Comparison of ENCODE assay signal across 9 mouse cellular contexts in the genomic region with DNA sequence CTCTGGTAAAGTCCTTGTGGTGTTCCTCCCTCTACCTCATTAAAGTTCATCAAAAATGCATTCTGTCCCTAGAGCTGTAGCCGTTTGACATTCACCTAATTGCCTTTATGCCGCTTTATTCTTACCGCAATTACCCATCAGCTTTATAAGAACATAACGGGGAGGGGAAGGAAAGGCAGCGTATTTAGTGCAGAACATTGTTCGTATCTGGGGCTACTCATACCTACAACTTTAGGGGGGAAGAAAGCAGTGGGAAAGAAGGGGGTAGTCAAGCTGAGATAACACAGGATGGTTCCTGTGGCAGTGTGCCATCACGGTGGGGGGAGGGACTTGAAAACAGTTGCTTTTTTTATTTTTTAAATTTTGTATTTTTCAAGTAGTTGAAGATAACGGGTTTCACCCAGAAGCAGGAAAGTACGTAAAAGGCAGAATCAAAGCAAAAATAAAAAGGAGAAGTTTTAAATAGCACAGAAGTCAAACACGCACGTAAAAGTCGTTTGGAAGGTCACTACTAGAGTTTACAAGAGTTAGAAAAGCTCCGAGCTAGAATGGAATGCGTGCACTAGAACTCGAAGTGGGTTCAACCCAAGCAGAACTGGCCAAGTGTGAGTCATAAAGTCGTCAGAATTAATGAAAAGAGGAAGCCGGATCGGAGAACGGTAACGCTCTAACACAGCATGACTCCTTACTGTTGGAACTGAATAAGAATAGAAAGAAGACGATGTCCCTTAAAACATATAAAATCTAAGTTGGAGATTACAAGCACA. TPM values are rescaled to one million over a fixed set of nuclear protein-coding genes. Genes with fewer than 3 reads are reported as not detected.
DNase-seq lines count a peak whose midpoint lies in the region; ATAC-seq and TF ChIP-seq lines count a peak whose summit lies in the region.
"Had no signal": no experiment of that assay in that cellular context is flagged by ENCODE, and none has a peak within 500 bp of the region (broad histone marks: within the 10 kb centered on the region; RNA-seq: fewer than 3 reads in every experiment).

No protein-coding gene starts in this region.

- H3K4me1 ChIP-seq in limb, embryonic 12.5 days (replicated peaks), result peaks cover 3% of the 10 kb centered on the region; the same call in 1 of the 2 replicates
- H3K4me1 ChIP-seq in limb, embryonic 10.5 days, result peaks cover 12% of the 10 kb centered on the region
- peaks cover 19% of the 10 kb centered on the region for H3K4me1 ChIP-seq in liver, embryonic 12.5 days
- peaks cover 11% of the 10 kb centered on the region; the same call in 1 of the 2 replicates for H3K4me1 ChIP-seq in small intestine, adult 2 months (ENCODE audit: control insufficient read depth, insufficient read depth, insufficient read length, low read length)
- H3K4me1 ChIP-seq: midbrain, embryonic 13.5 days had no signal

- H3K27ac ChIP-seq in limb, embryonic 12.5 days, result no peak overlapping the region
- H3K27ac ChIP-seq in limb, embryonic 10.5 days, result no peak overlapping the region
- H3K27ac ChIP-seq in liver, embryonic 12.5 days, result no peak overlapping the region
- peak overlapping the region; percentile 38 for H3K27ac ChIP-seq in small intestine, adult 2 months (ENCODE audit: insufficient read depth, low read depth, low read length)
- H3K27ac ChIP-seq: midbrain, embryonic 13.5 days had no signal

- H3K4me3 ChIP-seq in limb, embryonic 12.5 days (replicated peaks), result no peak overlapping the region
- no peak overlapping the region for H3K4me3 ChIP-seq in limb, embryonic 10.5 days
- 0 out of 2 replicates have a peak overlapping the region, but pooled peaks have one; percentile 6 for H3K4me3 ChIP-seq in liver, embryonic 12.5 days
- H3K4me3 ChIP-seq in small intestine, adult 2 months (ENCODE audit: low read depth, low read length), result no peak overlapping the region
- H3K4me3 ChIP-seq: midbrain, embryonic 13.5 days had no signal

- no peak for TF ChIP-seq POLR2A in small intestine, adult 2 months (IDR thresholded peaks at IDR 0.05; ENCODE audit: low read depth, low read length)

- H3K36me3 ChIP-seq in limb, embryonic 12.5 days, result no peaks in the 10 kb centered on the region
- no peaks in the 10 kb centered on the region for H3K36me3 ChIP-seq in limb, embryonic 10.5 days
- no peaks in the 10 kb centered on the region for H3K36me3 ChIP-seq in liver, embryonic 12.5 days
- no peaks in the 10 kb centered on the region for H3K36me3 ChIP-seq in small intestine, adult 2 months (ENCODE audit: control insufficient read depth, insufficient read depth, low read length)
- H3K36me3 ChIP-seq: midbrain, embryonic 13.5 days had no signal

- H3K9ac ChIP-seq in limb, embryonic 12.5 days (replicated peaks), result no peak overlapping the region
- no peak overlapping the region for H3K9ac ChIP-seq in liver, embryonic 12.5 days
- H3K9ac ChIP-seq: midbrain, embryonic 13.5 days had no signal

- H3K27me3 ChIP-seq in limb, embryonic 12.5 days, result no peaks in the 10 kb centered on the region
- H3K27me3 ChIP-seq in limb, embryonic 10.5 days (ENCODE audit: low read depth, poor library complexity, severe bottlenecking), result no peaks in the 10 kb centered on the region
- H3K27me3 ChIP-seq in liver, embryonic 12.5 days (replicated peaks), result no peaks in the 10 kb centered on the region
- no peaks in the 10 kb centered on the region for H3K27me3 ChIP-seq in small intestine, adult 2 months (ENCODE audit: control insufficient read depth, insufficient read depth, low read length)
- H3K27me3 ChIP-seq: midbrain, embryonic 13.5 days had no signal

- H3K4me2 ChIP-seq in limb, embryonic 12.5 days, result peak overlapping the region; percentile 39
- peak overlapping the region; percentile 55 for H3K4me2 ChIP-seq in liver, embryonic 12.5 days
- H3K4me2 ChIP-seq: midbrain, embryonic 13.5 days had no signal

- DNase-seq in limb, embryonic 10.5 days (ENCODE audit: low spot score), result no peak
- DNase-seq in right cerebral cortex, postnatal 25 days, result no peak
- no peak for DNase-seq in right cerebral cortex, postnatal 10 days (ENCODE audit: low spot score in 2 of 2)
- no peak for DNase-seq in gastrocnemius, postnatal 4 days (ENCODE audit: low spot score in 2 of 2)

- no peak for TF ChIP-seq CTCF in small intestine, adult 2 months (IDR thresholded peaks at IDR 0.05; ENCODE audit: extremely low read depth, insufficient read length, insufficient replicate concordance, low read depth, low read length)

- 42% methylated on average over 21 of the region's 21 CpGs for WGBS in limb, embryonic 12.5 days
- WGBS in limb, embryonic 10.5 days, result 77% methylated on average over 21 of the region's 21 CpGs
- 35% methylated on average over 21 of the region's 21 CpGs for WGBS in liver, embryonic 12.5 days (ENCODE audit: insufficient replicate concordance)
- 71% methylated on average over 21 of the region's 21 CpGs for WGBS in small intestine, adult 2 months

- no peak for ATAC-seq in limb, embryonic 12.5 days (ENCODE audit: insufficient number of reproducible peaks, insufficient read depth, low FRiP score, low TSS enrichment, low read depth)
- peak; percentile 6 for ATAC-seq in activated CD4-positive, CD25-positive, alpha-beta regulatory T cell, adult 4 months
- no peak for ATAC-seq in liver, embryonic 12.5 days
- ATAC-seq: midbrain, embryonic 13.5 days had no signal

- no peaks in the 10 kb centered on the region for H3K9me3 ChIP-seq in limb, embryonic 12.5 days
- no peaks in the 10 kb centered on the region for H3K9me3 ChIP-seq in limb, embryonic 10.5 days (replicated peaks)
- H3K9me3 ChIP-seq in liver, embryonic 12.5 days (replicated peaks), result no peaks in the 10 kb centered on the region
- H3K9me3 ChIP-seq: midbrain, embryonic 13.5 days had no signal

RNA-seq across cellular contexts. Expression of gene Cytip, which starts 34.6 kb away (rescaled TPM):
- polyA plus RNA-seq in limb, embryonic 12.5 days (2016; fragmentation: Nextera tagmentation; extraction: Ambion mirVana), result 0.42 and 0.68 TPM in 2 replicates
- 0.23 and 0.26 TPM in 2 replicates for polyA plus RNA-seq in limb, embryonic 10.5 days (2016; fragmentation: Nextera tagmentation; extraction: Ambion mirVana)
- polyA plus RNA-seq in activated CD4-positive, CD25-positive, alpha-beta regulatory T cell, adult 4 months (2017; shearing (Covaris generic)), result 100 to 1,000 TPM; 474 to 522 TPM
- 1.9 and 2.2 TPM in 2 replicates for polyA plus RNA-seq in liver, embryonic 12.5 days (2016; fragmentation: Nextera tagmentation; extraction: Ambion mirVana)
- 5.2 and 24.2 TPM in 2 replicates for polyA plus RNA-seq in small intestine, adult 2 months (2012; rRNA removed)
- 1 to 10 TPM; 1.3 TPM for total RNA-seq in gastrocnemius, postnatal 4 days (2021)

Comparison
In these comparisons a context has a peak if more than half of its experiments do, and no peak if none do; other contexts are left out.
1. RNA of gene Cytip, which starts 34.6 kb away (polyA plus RNA-seq): 474 to 522 TPM in activated CD4-positive, CD25-positive, alpha-beta regulatory T cell, adult 4 months; 5.2 to 24.2 TPM in small intestine, adult 2 months, 1.9 to 2.2 TPM in liver, embryonic 12.5 days, 0.42 to 0.68 TPM in limb, embryonic 12.5 days and 0.23 to 0.26 TPM in limb, embryonic 10.5 days; every median in the first group is over 10 times any median in the second.